Mouse (Mus musculus) kidney, adult 18-20 months (tissue): ENCODE measurements around the gene Chic2.

Source experiments
- DNase-seq: peaks from one replicate; pipeline ENCODE4 v3.0.0; 2021

The Chic2 gene

DNA sequence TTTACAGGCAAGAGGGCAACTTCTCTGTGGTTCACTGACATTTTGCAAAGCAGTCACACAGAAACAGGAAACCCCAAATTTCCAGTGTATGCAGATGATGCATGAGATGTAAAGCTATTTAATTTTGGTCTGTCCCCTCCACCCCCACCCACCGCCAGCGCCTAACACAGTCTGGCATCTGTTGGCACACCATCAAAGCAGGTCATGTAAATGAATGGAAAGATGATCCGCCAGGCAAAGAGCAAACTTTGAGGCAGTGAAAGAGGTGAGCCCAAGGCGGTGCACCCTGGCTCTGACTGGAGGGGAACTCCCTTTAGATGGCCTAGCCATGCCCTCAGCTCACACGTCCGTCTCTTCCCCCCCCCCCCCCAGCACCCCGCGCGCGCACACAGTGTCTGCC is 22.1 kb upstream of the Chic2 start:
- DNase-seq: no peak

GRCm38 (mm10) chr5:75063177-75063576 is 18.6 kb upstream of the Chic2 start:
- DNase-seq: no peak

DNA sequence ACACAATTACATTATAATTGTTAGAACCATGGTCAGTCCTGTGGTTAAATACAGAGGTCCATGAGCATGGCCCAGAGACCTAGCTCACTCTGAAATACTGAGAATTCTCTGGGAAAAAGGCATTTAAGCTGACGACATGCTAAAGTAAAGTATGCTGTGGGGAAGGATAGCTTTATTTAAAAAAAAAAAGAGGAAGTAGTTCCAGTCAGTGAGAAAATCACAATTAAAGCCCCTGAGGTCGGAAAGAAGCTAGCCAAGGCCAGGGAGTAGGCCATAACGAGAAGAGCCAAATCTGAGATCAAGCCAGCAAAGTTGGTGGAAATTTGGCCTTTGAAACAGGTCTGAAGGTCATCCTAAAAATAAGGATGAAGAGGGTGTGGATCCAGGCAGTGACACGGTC is 6.5 kb upstream of the Chic2 start:
- no peak for DNase-seq

DNA sequence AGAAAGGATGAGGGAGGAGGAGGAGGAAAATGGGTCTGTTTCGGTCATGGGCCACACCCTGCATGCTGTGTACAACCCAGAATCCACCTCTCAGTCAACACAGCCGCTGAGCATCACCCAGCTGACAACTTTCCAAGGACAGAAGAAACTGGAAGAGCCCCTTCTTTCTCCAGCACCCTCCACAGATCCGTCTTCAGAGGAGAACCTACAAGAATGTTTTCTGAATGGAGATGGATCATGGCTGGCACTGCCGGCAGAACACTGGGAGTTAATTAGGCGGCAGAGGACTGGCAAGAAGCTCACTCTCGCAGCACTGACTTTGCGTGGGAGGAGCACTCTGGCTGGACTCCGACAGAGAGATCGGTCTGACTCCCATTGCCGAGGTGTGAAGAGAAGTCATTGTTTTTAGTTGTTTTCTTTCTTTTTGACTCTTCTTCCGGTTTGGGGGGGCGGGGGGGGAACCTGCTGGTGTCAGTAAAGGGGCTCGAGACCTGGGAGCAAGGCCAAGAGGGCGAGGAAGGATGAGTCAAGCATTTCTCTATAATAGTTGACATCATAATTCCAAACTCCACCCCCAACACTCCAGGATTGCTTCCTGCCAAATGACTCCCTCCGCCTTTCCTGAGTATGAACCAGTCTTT is 2.2 kb upstream of the Chic2 start:
- peak; percentile 34 for DNase-seq

- peak; percentile 15 for DNase-seq
Observed at GRCm38 (mm10) chr5:75045371-75045770, 797 bp upstream of the Chic2 start.

- no peak for DNase-seq
Observed at GRCm38 (mm10) chr5:75043621-75044301, 813 bp downstream of the Chic2 start.

- no peak for DNase-seq
Observed at GRCm38 (mm10) chr5:75043011-75043445, 1.5 kb downstream of the Chic2 start.

GRCm38 (mm10) chr5:75039307-75039706 is 5.3 kb downstream of the Chic2 start:
- DNase-seq: no peak

DNA sequence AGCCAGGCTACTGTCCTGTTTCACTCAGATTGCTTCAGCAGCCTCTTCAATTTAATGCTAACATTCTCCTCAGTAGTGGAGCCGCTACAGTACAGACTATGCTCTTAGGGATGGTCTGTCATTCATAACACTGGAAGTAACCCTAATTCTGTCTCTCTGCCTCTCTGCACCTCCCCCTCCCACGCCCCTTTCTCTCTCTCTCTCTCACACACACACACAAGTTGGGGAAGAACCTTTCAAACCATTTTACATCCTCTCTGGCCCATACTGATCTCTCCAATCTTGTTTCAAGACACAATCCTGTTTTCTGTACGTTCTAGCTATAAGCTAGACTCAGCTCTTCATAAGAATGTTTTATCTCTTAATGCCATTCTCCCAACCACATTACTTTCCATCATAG is 9.1 kb downstream of the Chic2 start:
- no peak for DNase-seq

GRCm38 (mm10) chr5:75014768-75015167 is 29.8 kb downstream of the Chic2 start:
- DNase-seq: no peak

DNA sequence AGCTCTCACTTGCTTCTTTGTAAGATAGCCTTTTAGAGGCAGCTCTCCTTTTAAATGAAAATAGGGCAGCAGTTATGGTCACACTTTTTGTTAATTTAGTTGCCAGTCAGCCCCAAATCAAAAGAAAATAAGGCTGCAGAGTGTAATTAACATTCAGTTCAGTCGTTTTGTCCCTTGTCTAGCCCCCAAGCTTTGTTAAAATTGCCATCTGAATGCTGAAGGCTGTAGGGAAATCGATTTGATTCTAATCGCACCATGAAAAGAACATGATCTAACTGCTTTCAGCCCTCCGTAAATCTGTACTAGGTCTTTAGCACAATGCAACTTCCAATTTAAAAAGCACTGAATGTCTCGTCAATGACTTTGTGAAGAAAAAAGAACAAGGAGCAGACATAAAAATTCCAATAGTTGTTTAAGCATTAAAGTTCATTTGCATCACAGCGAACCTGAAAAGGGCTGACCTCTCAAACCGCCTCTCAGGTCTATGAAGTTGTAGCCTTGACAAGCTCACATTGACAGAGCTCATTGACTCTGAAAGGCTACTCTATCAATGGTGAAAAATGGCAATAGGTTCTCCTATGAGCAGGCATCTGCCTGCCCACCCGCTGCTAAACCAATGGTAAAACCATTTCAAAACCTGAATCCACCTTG is 31.7 kb downstream of the Chic2 start:
- DNase-seq: no peak

GRCm38 (mm10) chr5:75011985-75012738 is 32.4 kb downstream of the Chic2 start:
- DNase-seq: no peak

DNA sequence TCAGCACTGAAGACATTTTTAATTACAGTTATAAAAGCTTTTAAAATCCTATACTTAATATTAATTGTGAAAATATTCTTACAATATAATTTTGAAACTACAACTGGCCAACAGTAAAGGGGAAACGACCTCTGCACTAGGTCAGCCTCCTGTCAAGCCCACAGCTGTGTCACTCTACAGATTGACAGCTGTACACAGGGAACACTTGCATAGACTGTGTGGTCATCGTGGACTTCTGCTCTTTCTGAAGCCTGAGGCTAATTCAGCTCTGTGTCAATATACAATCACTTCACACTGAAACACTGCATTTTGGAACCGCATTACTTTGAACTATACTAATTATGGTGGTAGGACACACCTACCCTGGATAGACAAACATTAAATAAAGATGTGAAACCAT is 39.8 kb downstream of the Chic2 start:
- DNase-seq: no peak

GRCm38 (mm10) chr5:75002109-75002508 is 42.5 kb downstream of the Chic2 start:
- no peak for DNase-seq

DNA sequence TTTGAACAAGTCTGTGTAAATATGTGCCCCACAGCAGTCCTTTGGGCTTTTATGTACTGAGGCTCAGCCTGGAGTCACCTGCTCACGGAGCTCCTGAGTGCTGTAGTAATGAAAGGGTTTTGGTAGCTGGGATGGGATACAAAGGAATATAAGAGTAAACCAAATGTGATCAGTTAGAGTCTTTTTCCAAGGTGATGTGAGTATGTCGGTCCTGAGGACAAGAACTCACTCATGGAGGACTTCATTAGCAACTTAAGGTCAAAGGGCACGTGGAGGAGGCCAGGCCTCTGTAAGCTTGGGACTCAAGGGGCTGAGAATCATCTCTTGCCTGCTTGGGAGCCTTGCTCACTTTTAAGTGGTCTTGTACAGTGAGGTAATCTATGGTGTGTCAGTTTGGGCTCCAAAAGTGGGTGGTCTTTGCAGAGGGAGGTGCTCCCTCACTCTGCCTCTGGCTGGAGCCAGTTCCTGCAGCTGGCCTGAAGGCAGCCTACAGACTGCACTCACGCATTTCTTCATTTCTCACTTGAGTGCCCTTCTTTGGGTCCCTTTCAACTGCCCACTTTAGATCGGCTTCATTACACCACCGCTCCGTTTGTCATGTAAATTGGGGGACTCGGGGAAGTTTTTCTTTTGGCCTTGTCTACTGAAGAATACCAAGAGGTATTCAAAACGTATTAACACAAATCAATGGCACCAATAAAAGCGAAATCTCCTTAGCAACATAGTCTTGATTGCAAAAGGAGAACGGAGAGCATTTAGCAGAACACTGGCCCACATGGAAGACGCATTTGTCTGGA is 45.7 kb downstream of the Chic2 start:
- DNase-seq: no peak

DNA sequence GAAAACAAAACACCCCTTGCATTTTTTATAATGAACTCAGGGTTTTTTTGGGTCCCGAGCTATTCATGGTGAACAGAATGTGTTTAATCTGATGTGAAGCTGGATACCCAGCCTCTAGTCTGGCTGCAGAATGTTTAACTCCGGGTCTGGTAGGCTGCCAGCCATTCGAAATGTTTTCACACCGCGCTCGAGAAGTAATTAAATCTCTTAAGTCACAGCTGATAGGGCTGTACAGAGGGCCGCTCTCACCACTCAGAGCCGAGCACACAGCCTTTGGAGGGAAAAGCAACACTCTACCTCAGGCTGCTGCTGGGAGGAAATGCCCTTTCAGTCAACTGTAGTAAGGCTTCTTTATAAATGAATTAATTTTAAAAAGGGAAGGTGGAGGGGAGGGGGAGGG is 49.6 kb downstream of the Chic2 start:
- peak; percentile 14 for DNase-seq

DNA sequence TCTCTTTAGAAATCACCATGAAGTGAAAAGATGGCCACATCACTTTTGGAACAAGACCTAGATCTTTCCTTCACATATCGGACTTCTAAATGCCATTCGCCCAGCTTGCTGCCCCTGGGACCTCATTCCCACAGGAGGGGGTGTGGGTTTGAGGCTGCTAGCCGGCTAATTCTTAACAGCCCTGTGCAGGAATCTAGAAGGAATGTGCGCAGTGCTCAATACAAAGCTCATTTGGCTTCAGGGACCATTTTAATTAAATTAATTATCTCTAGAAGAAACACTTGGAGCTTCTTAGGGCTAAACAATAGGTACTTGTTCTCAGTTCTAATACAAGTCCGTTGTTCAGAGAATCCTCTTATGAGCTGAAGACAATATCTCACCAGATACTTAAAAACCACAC is 60.5 kb downstream of the Chic2 start:
- DNase-seq: no peak

DNA sequence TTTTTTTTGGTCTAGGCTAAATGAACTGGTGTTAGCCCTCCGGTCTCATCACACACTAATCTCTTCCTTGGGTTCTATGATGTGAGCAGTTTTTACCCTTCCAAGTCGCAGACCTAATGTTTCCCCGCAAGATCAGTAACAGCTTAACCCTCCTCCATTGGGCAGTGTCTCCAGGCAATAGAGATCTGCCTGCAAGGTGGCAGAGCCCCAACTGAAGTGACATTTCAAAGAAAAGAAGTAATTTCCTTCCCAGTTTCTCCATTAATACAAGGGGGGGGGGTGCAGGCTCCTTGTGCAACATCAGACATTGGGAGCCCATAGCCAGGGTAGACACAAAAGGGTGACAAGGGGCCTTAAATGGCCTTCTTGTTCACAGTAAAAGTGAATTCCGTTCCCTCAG is 64.0 kb downstream of the Chic2 start:
- no peak for DNase-seq

- no peak for DNase-seq
Observed at GRCm38 (mm10) chr5:74980154-74980553, 64.4 kb downstream of the Chic2 start.

GRCm38 (mm10) chr5:74979586-74979985 is 65.0 kb downstream of the Chic2 start:
- DNase-seq: no peak

GRCm38 (mm10) chr5:74975507-74975906 is 69.1 kb downstream of the Chic2 start:
- no peak for DNase-seq

DNA sequence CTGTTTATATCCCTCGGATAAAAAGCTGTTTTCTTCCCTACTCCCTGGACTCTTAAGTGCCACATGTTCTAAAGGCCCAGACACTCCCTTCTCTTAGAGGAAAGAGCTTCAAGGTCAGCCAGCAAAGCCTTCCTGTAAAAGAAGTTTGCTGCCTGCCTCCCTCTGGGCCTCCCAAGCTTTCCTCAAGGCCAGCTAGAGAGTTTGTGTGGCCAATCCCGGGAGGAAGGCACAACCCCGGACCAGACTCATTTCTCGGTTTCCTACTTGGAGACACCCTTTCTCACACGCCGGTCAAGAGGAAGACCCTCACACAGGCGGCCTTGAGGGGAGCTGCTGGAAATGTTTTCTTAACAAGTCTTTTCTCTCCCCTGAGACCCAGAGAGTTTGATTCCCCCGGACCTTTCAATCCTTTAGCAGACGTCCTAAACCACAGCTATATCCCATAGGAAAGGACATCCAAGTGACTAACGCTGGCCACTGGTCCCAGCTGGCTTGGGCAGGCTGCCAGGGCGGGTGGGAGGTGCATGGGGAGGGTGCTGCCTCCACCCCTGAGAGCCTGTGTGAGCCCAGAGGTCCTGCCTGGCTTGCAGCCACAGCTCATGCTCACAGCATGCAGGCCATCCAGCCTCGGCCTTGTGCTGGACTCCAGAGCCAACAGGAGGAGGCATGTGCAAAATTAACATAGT is 69.7 kb downstream of the Chic2 start:
- DNase-seq: peak; percentile 66
